Mouse (Mus musculus) small intestine, adult 2 months (tissue): ENCODE measurements around the gene Mmp25.

Experiments used
- CTCF ChIP-seq: fragments of 200-500 bp; IDR thresholded peaks from 2 replicates; pipeline ENCODE4 v1.5.1; 2012; ENCODE audit warnings: low read depth, mild to moderate bottlenecking, control low read depth, inconsistent platforms, low read length, moderate library complexity, mixed read lengths; ENCODE audit not compliant: insufficient replicate concordance, insufficient read length; ENCODE audit errors: extremely low read depth
- POLR2A ChIP-seq: fragments of 200-500 bp; IDR thresholded peaks from 2 replicates; pipeline ENCODE4 v1.6.1; 2012; ENCODE audit warnings: low read depth, mild to moderate bottlenecking, control low read depth, inconsistent platforms, low read length, moderate library complexity

- TF ChIP-seq CTCF, result no peak
- TF ChIP-seq POLR2A, result no peak
Measured at GRCm38 (mm10) chr17:23592926-23593300, 52.2 kb downstream of the Mmp25 start.
